Mouse (Mus musculus) megakaryocyte progenitor cell, adult 5-6 weeks (primary cell): Measurements from ENCODE around the gene Gm21704. TPM values are rescaled to one million over a fixed set of nuclear protein-coding genes. Genes with fewer than 3 reads are reported as not detected.
"Not testable (repeated sequence)": the region's sequence is repeated elsewhere in the genome, so short reads cannot be mapped to it uniquely, and the experiment has no call there.

Source experiments
- ATAC-seq: replicated peaks from 2 replicates; pipeline ENCODE4 v1.8.0; 2016; ENCODE audit warnings: mild to moderate bottlenecking, moderate TSS enrichment, inconsistent platforms; ENCODE audit not compliant: poor library complexity
- total RNA-seq, 2 experiments: library from RNA; stranded (forward) in 1 of 2; stranded (reverse) in 1 of 2; fragments of 157-497, 149-512 nt in 1 of 2; fragments of 200-1000 nt in 1 of 2; gene quantifications; 2 replicates each; pipeline versions ENCODE4 v1.2.3 to v1.2.4; 2015 to 2017

The Gm21704 gene
- not detected in 2 replicates for total RNA-seq (2015)
- not detected in 2 replicates for total RNA-seq (2017)

- not testable (repeated sequence) for ATAC-seq
Observed at GRCm38 (mm10) chrY:3410067-3410466, at the start of gene Gm21704, which contains the start of gene Gm21708. Gm21704 (minus strand) TSS chrY:3410167. Gm21708 (minus strand) TSS chrY:3410167.

DNA sequence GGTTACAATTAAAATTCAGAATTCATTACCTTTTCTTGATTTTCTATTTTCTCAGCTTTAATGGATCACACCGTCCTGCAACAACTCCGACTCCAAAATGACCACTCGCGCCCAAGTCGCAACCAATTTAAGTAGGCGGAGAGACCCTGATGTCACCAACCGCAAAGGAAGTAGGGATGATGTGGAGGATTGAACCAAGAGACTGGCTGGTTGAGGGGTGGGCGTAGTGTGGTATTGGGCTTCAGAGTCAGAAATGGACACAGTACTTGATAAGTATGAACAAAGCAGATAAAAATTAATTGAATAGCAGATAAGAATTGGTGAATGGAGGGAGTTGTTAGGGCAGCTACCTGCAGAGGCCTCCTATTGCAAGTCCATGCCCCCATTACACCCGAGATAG, 64.7 kb downstream of the Gm21704 start, which contains the start of gene Gm21693:
TSS of gene Gm21693 (minus strand) at position 101 of the 400 bp plus-strand sequence.
- ATAC-seq: not testable (repeated sequence)

GRCm38 (mm10) chrY:3340661-3341060, 69.3 kb downstream of the Gm21704 start:
- ATAC-seq: not testable (repeated sequence)

Other genes with a start within 250 kb of the Gm21704 start
- not detected in 2 replicates for gene Gm21677, start 103.7 kb downstream of the Gm21704 start, total RNA-seq (2015)
- gene Gm21677, start 103.7 kb downstream of the Gm21704 start, total RNA-seq (2017): not detected in 2 replicates
- gene Gm21693, start 64.8 kb downstream of the Gm21704 start, total RNA-seq (2015): not detected in 2 replicates
- gene Gm21693, start 64.8 kb downstream of the Gm21704 start, total RNA-seq (2017): not detected in 2 replicates
- not detected in 2 replicates for gene Gm21708, start within 50 bp of the Gm21704 start, total RNA-seq (2015)
- gene Gm21708, start within 50 bp of the Gm21704 start, total RNA-seq (2017): not detected in 2 replicates